ENCODE assay signal across 19 mouse cellular contexts in the genomic region with DNA sequence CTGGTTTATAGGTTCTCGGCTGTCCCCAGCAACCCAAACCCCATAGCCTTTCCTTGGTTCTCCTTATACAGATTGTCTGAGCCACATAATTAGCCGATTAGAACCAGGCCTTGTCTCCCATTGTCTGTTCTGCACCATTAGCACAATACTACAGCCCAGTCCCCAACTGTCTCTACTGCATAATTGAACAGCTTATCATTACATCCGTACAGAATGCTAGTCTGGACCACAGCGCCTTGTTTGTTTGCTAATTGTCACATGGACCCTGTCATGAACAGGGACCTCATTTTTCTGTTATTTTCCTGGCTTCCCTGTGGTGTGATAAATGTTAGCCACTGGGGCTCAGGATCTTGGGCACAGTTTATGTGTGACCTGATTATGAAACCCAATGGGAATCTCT. TPM values are rescaled to one million over a fixed set of nuclear protein-coding genes. Genes with fewer than 3 reads are reported as not detected.
DNase-seq lines count a peak whose midpoint lies in the region; ATAC-seq and TF ChIP-seq lines count a peak whose summit lies in the region.
"Had no signal": no experiment of that assay in that cellular context is flagged by ENCODE, and none has a peak within 500 bp of the region (broad histone marks: within the 10 kb centered on the region; RNA-seq: fewer than 3 reads in every experiment).

No protein-coding gene starts in this region.

- no peaks in the 10 kb centered on the region for H3K36me3 ChIP-seq in forebrain, embryonic 16.5 days (ENCODE audit: control insufficient read depth, insufficient read depth)
- H3K36me3 ChIP-seq in forebrain, postnatal 0 days (ENCODE audit: insufficient read depth) = no peaks in the 10 kb centered on the region
- H3K36me3 ChIP-seq in midbrain, embryonic 11.5 days (ENCODE audit: control insufficient read depth, insufficient read depth, low read length) = 0 out of 2 replicates have a peak, but pooled peaks cover 2% of the 10 kb centered on the region
- H3K36me3 ChIP-seq in midbrain, embryonic 10.5 days = peaks cover 79% of the 10 kb centered on the region
- H3K36me3 ChIP-seq in spleen, adult 2 months (ENCODE audit: control insufficient read depth, insufficient read depth, low read length) = peaks cover 28% of the 10 kb centered on the region

- ATAC-seq in forebrain, embryonic 16.5 days = 0 out of 2 replicates have a peak, but pooled peaks have one; percentile 18
- ATAC-seq in forebrain, postnatal 0 days = no peak
- no peak for ATAC-seq in midbrain, embryonic 11.5 days (ENCODE audit: low FRiP score)
- ATAC-seq: intestine, embryonic 15.5 days had no signal

- H3K4me1 ChIP-seq in forebrain, embryonic 16.5 days (replicated peaks; ENCODE audit: control insufficient read depth, insufficient read depth, low read length) = peaks cover 3% of the 10 kb centered on the region; the same call in 1 of the 2 replicates
- H3K4me1 ChIP-seq in forebrain, postnatal 0 days (ENCODE audit: insufficient read depth) = no peaks in the 10 kb centered on the region
- H3K4me1 ChIP-seq in midbrain, embryonic 11.5 days (ENCODE audit: control insufficient read depth, insufficient read depth, low read length) = no peaks in the 10 kb centered on the region
- no peaks in the 10 kb centered on the region for H3K4me1 ChIP-seq in midbrain, embryonic 10.5 days
- peaks cover 13% of the 10 kb centered on the region; the same call in 1 of the 2 replicates for H3K4me1 ChIP-seq in spleen, adult 2 months (ENCODE audit: control insufficient read depth, insufficient read depth, insufficient read length)
- H3K4me1 ChIP-seq: embryonic facial prominence, embryonic 13.5 days; heart, embryonic 12.5 days; hindbrain, embryonic 10.5 days; intestine, embryonic 15.5 days had no signal

- no peak for TF ChIP-seq CTCF in forebrain, postnatal 0 days (IDR thresholded peaks at IDR 0.05; ENCODE audit: low read depth)
- no peak for TF ChIP-seq CTCF in spleen, adult 2 months (IDR thresholded peaks at IDR 0.05; ENCODE audit: extremely low read depth, insufficient read depth, insufficient read length, insufficient replicate concordance)

- no peaks in the 10 kb centered on the region for H3K9me3 ChIP-seq in forebrain, embryonic 16.5 days (ENCODE audit: control insufficient read depth, low read length)
- no peaks in the 10 kb centered on the region for H3K9me3 ChIP-seq in forebrain, postnatal 0 days (ENCODE audit: low read length)
- H3K9me3 ChIP-seq in midbrain, embryonic 11.5 days (ENCODE audit: control insufficient read depth, low read length) = no peaks in the 10 kb centered on the region
- no peaks in the 10 kb centered on the region for H3K9me3 ChIP-seq in midbrain, embryonic 10.5 days (replicated peaks)
- H3K9me3 ChIP-seq: embryonic facial prominence, embryonic 13.5 days; heart, embryonic 12.5 days; hindbrain, embryonic 10.5 days; intestine, embryonic 15.5 days had no signal

- WGBS in forebrain, embryonic 16.5 days = 44% methylated on average over 4 of the region's 4 CpGs
- WGBS in forebrain, postnatal 0 days = 48% methylated on average over 4 of the region's 4 CpGs
- WGBS in midbrain, embryonic 11.5 days = 90% methylated on average over 4 of the region's 4 CpGs
- 88% methylated on average over 4 of the region's 4 CpGs for WGBS in midbrain, embryonic 10.5 days
- 90% methylated on average over 4 of the region's 4 CpGs for WGBS in spleen, adult 2 months

- no peak for TF ChIP-seq POLR2A in spleen, adult 2 months (IDR thresholded peaks at IDR 0.05; ENCODE audit: low read depth, low read length)

- no peak overlapping the region for H3K4me3 ChIP-seq in forebrain, embryonic 16.5 days (replicated peaks; ENCODE audit: low read length)
- no peak overlapping the region for H3K4me3 ChIP-seq in forebrain, postnatal 0 days (ENCODE audit: low read depth, low read length)
- H3K4me3 ChIP-seq in midbrain, embryonic 11.5 days (ENCODE audit: low read depth, low read length) = no peak overlapping the region
- H3K4me3 ChIP-seq in midbrain, embryonic 10.5 days = no peak overlapping the region
- no peak overlapping the region for H3K4me3 ChIP-seq in spleen, adult 2 months (ENCODE audit: extremely low read depth, insufficient read depth, insufficient read length)
- H3K4me3 ChIP-seq: embryonic facial prominence, embryonic 13.5 days; gastrocnemius, adult 2 months; heart, embryonic 12.5 days; hindbrain, embryonic 10.5 days; intestine, embryonic 15.5 days had no signal

- no peak for DNase-seq in forebrain, postnatal 0 days
- peak; percentile 17 for DNase-seq in midbrain, embryonic 11.5 days (ENCODE audit: low spot score, missing footprints)
- no peak for DNase-seq in midbrain, embryonic 10.5 days (ENCODE audit: low spot score)
- DNase-seq in spleen, adult 2 months (ENCODE audit: low read depth in 1 of 2, low spot score in 2 of 2) = no peak
- DNase-seq in spleen, postnatal 36 days (ENCODE audit: low spot score in 2 of 2) = no peak
- peak; percentile 94 for DNase-seq in retina, postnatal 1 day
- no peak for DNase-seq in cerebellum, adult 18-20 months
- DNase-seq: adrenal gland, adult 8-10 months; adrenal gland, postnatal 36 days; cerebellum, adult 11-12 months; cerebellum, adult 9-11 months; cerebellum, postnatal 36 days; gastrocnemius, adult 2 months; gastrocnemius, postnatal 25 days had no signal

- no peak overlapping the region for H3K27ac ChIP-seq in forebrain, embryonic 16.5 days (ENCODE audit: low read length)
- H3K27ac ChIP-seq in forebrain, postnatal 0 days (ENCODE audit: low read depth, low read length) = no peak overlapping the region
- no peak overlapping the region for H3K27ac ChIP-seq in midbrain, embryonic 11.5 days (ENCODE audit: low read depth, low read length)
- H3K27ac ChIP-seq in midbrain, embryonic 10.5 days (replicated peaks) = no peak overlapping the region
- 0 out of 2 replicates have a peak overlapping the region, but pooled peaks have one; percentile 56 for H3K27ac ChIP-seq in spleen, adult 2 months (ENCODE audit: insufficient read depth, low read length)
- H3K27ac ChIP-seq: embryonic facial prominence, embryonic 13.5 days; gastrocnemius, adult 2 months; hindbrain, embryonic 10.5 days; intestine, embryonic 15.5 days had no signal

- no peak overlapping the region for H3K9ac ChIP-seq in forebrain, embryonic 16.5 days (replicated peaks; ENCODE audit: low read depth, low read length)
- H3K9ac ChIP-seq in forebrain, postnatal 0 days = no peak overlapping the region
- H3K9ac ChIP-seq in midbrain, embryonic 11.5 days (ENCODE audit: low read length) = no peak overlapping the region
- H3K9ac ChIP-seq: embryonic facial prominence, embryonic 13.5 days; heart, embryonic 12.5 days; intestine, embryonic 15.5 days had no signal

- no peaks in the 10 kb centered on the region for H3K27me3 ChIP-seq in forebrain, embryonic 16.5 days (replicated peaks; ENCODE audit: control insufficient read depth, insufficient read depth, low read length)
- H3K27me3 ChIP-seq in forebrain, postnatal 0 days (ENCODE audit: insufficient read depth, low read length) = no peaks in the 10 kb centered on the region
- H3K27me3 ChIP-seq in midbrain, embryonic 11.5 days (ENCODE audit: control insufficient read depth, insufficient read depth, low read length) = no peaks in the 10 kb centered on the region
- no peaks in the 10 kb centered on the region for H3K27me3 ChIP-seq in midbrain, embryonic 10.5 days (ENCODE audit: low read depth, poor library complexity, severe bottlenecking)
- no peaks in the 10 kb centered on the region for H3K27me3 ChIP-seq in spleen, adult 2 months (ENCODE audit: control insufficient read depth, insufficient read depth, low read length)
- H3K27me3 ChIP-seq: embryonic facial prominence, embryonic 13.5 days; heart, embryonic 12.5 days; intestine, embryonic 15.5 days had no signal

- no peak overlapping the region for H3K4me2 ChIP-seq in forebrain, embryonic 16.5 days (ENCODE audit: low read length)
- no peak overlapping the region for H3K4me2 ChIP-seq in forebrain, postnatal 0 days (ENCODE audit: low read depth)
- H3K4me2 ChIP-seq in midbrain, embryonic 11.5 days = no peak overlapping the region
- H3K4me2 ChIP-seq: embryonic facial prominence, embryonic 13.5 days; heart, embryonic 12.5 days; intestine, embryonic 15.5 days had no signal

RNA-seq across cellular contexts. Expression of a gene that starts 21.8 kb away (rescaled TPM):
- polyA plus RNA-seq in forebrain, embryonic 16.5 days (2015; fragmentation: Nextera tagmentation; extraction: Ambion mirVana) = 13.9 and 14.6 TPM in 2 replicates
- total RNA-seq in forebrain, postnatal 0 days (2014; rRNA removed) = 4.9 and 6.0 TPM in 2 replicates
- 9.5 and 11.6 TPM in 2 replicates for polyA plus RNA-seq in forebrain, postnatal 0 days (2015; fragmentation: Nextera tagmentation; extraction: Ambion mirVana)
- polyA plus RNA-seq in midbrain, embryonic 11.5 days (2014; fragmentation: Nextera tagmentation; extraction: Ambion mirVana) = 51.5 and 60.0 TPM in 2 replicates
- polyA plus RNA-seq in midbrain, embryonic 10.5 days (2016; fragmentation: Nextera tagmentation; extraction: Ambion mirVana) = 75.6 and 88.2 TPM in 2 replicates
- polyA plus RNA-seq in spleen, adult 2 months (2012; rRNA removed) = 237 and 317 TPM in 2 replicates

RNA-seq across cellular contexts. Expression of a gene that starts 29.0 kb away (rescaled TPM):
- 23.2 and 30.2 TPM in 2 replicates for polyA plus RNA-seq in forebrain, embryonic 16.5 days (2015; fragmentation: Nextera tagmentation; extraction: Ambion mirVana)
- 16.3 and 17.1 TPM in 2 replicates for total RNA-seq in forebrain, postnatal 0 days (2014; rRNA removed)
- 19.5 and 22.7 TPM in 2 replicates for polyA plus RNA-seq in forebrain, postnatal 0 days (2015; fragmentation: Nextera tagmentation; extraction: Ambion mirVana)
- 26.0 and 26.1 TPM in 2 replicates for polyA plus RNA-seq in midbrain, embryonic 11.5 days (2014; fragmentation: Nextera tagmentation; extraction: Ambion mirVana)
- polyA plus RNA-seq in midbrain, embryonic 10.5 days (2016; fragmentation: Nextera tagmentation; extraction: Ambion mirVana) = 27.1 and 27.2 TPM in 2 replicates
- 36.7 and 38.5 TPM in 2 replicates for polyA plus RNA-seq in spleen, adult 2 months (2012; rRNA removed)

Comparison
In these comparisons a context has a peak if more than half of its experiments do, and no peak if none do; other contexts are left out.
1. DNase-seq: peak in midbrain, embryonic 11.5 days (single experiment) and retina, postnatal 1 day (single experiment); none in forebrain, postnatal 0 days (single experiment), midbrain, embryonic 10.5 days (single experiment), spleen, adult 2 months (0 of 2), spleen, postnatal 36 days (0 of 2) and cerebellum, adult 18-20 months (0 of 2).